Mouse (Mus musculus) liver, embryonic 13.5 days (tissue): Measurements from ENCODE around the gene B4galnt4. TPM values are rescaled to one million over a fixed set of nuclear protein-coding genes. Genes with fewer than 3 reads are reported as not detected.
"Not testable (repeated sequence)": the region's sequence is repeated elsewhere in the genome, so short reads cannot be mapped to it uniquely, and the experiment has no call there.

Source experiments
- ATAC-seq: fragments of 200-750 bp; cut with Nextera tagmentation; 2 replicates; pipeline ENCODE4 v1.8.0; 2017; ENCODE audit warnings: low read depth, mild to moderate bottlenecking, moderate number of reproducible peaks, moderate library complexity
- DNase-seq: peaks from one replicate; pipeline ENCODE4 v3.0.0; 2022
- H3K27ac ChIP-seq: fragments of 300-500 bp; sonication (generic); 2 replicates; pipeline ENCODE4 v1.5.1; 2015; ENCODE audit warnings: moderate library complexity, mild to moderate bottlenecking, inconsistent platforms
- H3K27me3 ChIP-seq: fragments of 300-500 bp; sonication (generic); 2 replicates; pipeline ENCODE4 v1.6.1; 2015; ENCODE audit warnings: mild to moderate bottlenecking, inconsistent platforms
- H3K36me3 ChIP-seq: fragments of 300-500 bp; sonication (generic); 2 replicates; pipeline ENCODE4 v1.6.1; 2015; ENCODE audit warnings: mild to moderate bottlenecking, inconsistent platforms
- H3K4me1 ChIP-seq: fragments of 300-500 bp; sonication (generic); replicated peaks from 2 replicates; pipeline ENCODE4 v1.6.1; 2015; ENCODE audit warnings: inconsistent platforms
- H3K4me2 ChIP-seq: fragments of 300-500 bp; sonication (generic); 2 replicates; pipeline ENCODE4 v1.6.1; 2015; ENCODE audit warnings: inconsistent platforms, mild to moderate bottlenecking, moderate library complexity
- H3K4me3 ChIP-seq: fragments of 300-500 bp; sonication (generic); replicated peaks from 2 replicates; pipeline ENCODE4 v1.5.1; 2015; ENCODE audit warnings: mild to moderate bottlenecking, inconsistent platforms
- H3K9ac ChIP-seq: fragments of 300-500 bp; sonication (generic); 2 replicates; pipeline ENCODE4 v1.6.1; 2015; ENCODE audit warnings: mild to moderate bottlenecking, inconsistent platforms
- H3K9me3 ChIP-seq: fragments of 300-500 bp; sonication (generic); replicated peaks from 2 replicates; pipeline ENCODE4 v1.6.1; 2016; ENCODE audit warnings: inconsistent platforms
- WGBS: fragments of 180-500 bp; shearing (Covaris S2); methylation state at CpG from one replicate; pipeline ENCODE4 v1.1.7; 2015; ENCODE audit not compliant: insufficient replicate concordance; 5-methylcytosine and 5-hydroxymethylcytosine counted together
- polyA plus RNA-seq: library from polyadenylated mRNA; unstranded; fragments of >200 nt; fragmentation: Nextera tagmentation; extraction: Ambion mirVana; gene quantifications from 2 replicates; pipeline ENCODE4 v1.2.1, GENCODE M21; 2015

Gene B4galnt4
- polyA plus RNA-seq, 1 experiment from 2014 or later, result 0.81 TPM

DNA sequence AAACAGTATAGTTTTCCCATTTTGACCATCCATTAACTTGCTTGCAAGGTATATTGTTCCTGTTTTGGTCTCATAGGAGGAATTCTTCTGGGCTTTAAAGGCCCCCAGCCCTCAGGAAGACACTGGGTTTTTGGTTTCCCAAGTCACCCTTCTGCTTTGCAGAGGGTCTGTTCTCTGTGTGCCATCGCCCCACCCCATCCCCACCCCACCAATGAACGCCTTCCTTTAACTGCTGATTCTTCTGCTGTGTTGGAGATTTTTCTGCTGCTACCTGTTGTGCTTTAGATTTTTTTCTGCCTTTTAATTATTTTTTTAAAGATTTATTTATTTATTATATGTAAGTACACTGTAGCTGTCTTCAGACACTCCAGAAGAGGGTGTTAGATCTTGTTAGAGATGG, 32.1 kb upstream of the B4galnt4 start, which contains the start of gene Gm17387:
Gm17387 (plus strand) TSS at position 301 of the 400 bp plus-strand sequence.
- Histone ChIP-seq H3K4me3 (no peak within 1 kb of the TSS), H3K27ac (no peak within 1 kb of the TSS), H3K9ac (no peak within 1 kb of the TSS), H3K9me3 (no peaks in the 10 kb centered on the region), H3K4me2 (no peak within 1 kb of the TSS), H3K4me1 (peaks cover 33% of the 10 kb centered on the region), H3K27me3 (no peaks in the 10 kb centered on the region), H3K36me3 (no peaks in the 10 kb centered on the region)
- ATAC-seq (no peak), DNase-seq (no peak)
- WGBS, result 80% methylated on average over 2 of the region's 2 CpGs

DNA sequence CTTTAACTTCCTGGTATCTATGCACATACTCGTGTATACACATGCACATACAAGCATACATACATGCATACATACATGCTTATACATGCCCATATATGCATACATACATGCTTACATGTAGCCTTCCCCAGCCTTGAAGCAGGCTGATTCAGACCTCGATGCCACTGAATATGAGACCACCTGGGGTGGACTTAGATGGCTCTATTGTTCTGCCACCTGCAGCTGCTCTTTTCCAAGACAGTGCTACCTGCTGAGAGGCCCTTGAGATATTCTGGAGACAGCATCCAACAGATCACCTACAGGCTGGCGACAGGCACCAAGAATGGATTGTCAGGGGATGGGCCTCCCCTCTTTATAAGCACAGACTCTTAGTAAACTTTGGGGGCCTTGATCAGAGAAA, 30.5 kb upstream of the B4galnt4 start:
- ATAC-seq (no peak), DNase-seq (no peak)
- H3K4me3 ChIP-seq, result no peak overlapping the region
- no peaks in the 10 kb centered on the region for H3K36me3 ChIP-seq
- no peaks in the 10 kb centered on the region for H3K9me3 ChIP-seq
- no peak overlapping the region for H3K9ac ChIP-seq
- WGBS, result 54% methylated on average over 3 of the region's 3 CpGs
- no peak overlapping the region for H3K4me2 ChIP-seq
- H3K27ac ChIP-seq, result no peak overlapping the region
- peaks cover 33% of the 10 kb centered on the region for H3K4me1 ChIP-seq
- H3K27me3 ChIP-seq, result no peaks in the 10 kb centered on the region

DNA sequence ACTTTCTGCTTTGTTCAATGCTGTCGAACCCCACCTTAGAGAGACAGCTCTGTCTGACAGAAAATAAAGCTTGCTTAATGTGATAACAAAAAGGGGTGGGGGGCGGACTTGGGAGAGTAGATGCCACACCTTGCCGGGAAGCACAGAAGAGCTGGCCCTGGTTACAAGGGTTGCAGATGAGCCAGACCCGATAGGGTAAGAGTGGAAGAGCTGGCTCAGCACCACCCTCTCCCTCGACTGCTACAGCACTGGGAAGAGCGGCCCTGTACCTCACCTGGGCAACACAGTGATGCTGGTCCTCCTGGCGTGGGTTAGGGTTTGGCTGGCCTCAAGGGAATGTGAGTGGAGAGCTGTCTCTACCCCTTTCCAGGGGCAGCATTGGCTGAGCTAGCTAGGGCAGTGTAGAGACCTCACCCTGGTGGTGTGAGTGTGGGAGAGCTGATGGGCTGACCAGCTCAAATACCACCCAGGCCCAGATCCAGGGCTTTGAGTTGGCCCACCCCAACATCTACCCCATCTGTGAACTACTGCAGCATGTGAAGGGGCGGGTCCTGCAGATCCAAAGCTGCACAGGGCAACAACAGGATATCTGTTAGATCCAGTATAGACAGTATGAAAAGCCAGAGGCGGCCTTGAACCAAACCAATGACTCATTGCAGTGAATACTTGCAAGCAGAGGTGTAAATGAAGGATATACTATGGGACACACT, 28.3 kb upstream of the B4galnt4 start:
- peak; percentile 78 for ATAC-seq
- no peak for DNase-seq
- no peak overlapping the region for H3K9ac ChIP-seq
- H3K27me3 ChIP-seq, result no peaks in the 10 kb centered on the region
- peaks cover 27% of the 10 kb centered on the region for H3K4me1 ChIP-seq
- no peak overlapping the region for H3K4me2 ChIP-seq
- no peaks in the 10 kb centered on the region for H3K36me3 ChIP-seq
- WGBS, result 31% methylated on average over 9 of the region's 9 CpGs
- no peak overlapping the region for H3K4me3 ChIP-seq
- H3K9me3 ChIP-seq, result no peaks in the 10 kb centered on the region
- H3K27ac ChIP-seq, result no peak overlapping the region

DNA sequence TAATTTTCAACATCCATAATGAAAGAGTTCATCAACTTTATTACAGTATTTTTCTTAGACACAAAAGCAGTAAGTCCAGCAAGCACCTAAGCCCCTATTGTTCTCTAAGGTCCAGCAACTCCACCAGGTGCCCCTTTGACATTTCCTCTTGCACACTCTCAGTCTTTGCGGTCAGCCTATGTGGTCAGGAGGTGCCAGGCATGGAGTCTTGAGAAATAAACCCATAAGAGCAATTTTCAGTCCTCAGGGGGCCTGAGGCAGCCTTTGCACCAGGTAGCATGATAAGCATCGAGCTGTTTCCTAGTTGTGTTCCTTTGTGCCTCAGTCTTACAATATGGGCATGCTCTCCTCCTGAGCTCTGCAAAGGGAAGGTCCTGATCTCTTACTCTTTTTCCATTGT, 24.3 kb upstream of the B4galnt4 start:
- WGBS, result 83% methylated on average over 1 of the region's 2 CpGs
- H3K36me3 ChIP-seq, H3K27me3 ChIP-seq, ATAC-seq, H3K9ac ChIP-seq, H3K27ac ChIP-seq, H3K4me2 ChIP-seq, DNase-seq, H3K4me3 ChIP-seq, H3K9me3 ChIP-seq: not testable (repeated sequence)
- H3K4me1 ChIP-seq, result peaks cover 41% of the 10 kb centered on the region

DNA sequence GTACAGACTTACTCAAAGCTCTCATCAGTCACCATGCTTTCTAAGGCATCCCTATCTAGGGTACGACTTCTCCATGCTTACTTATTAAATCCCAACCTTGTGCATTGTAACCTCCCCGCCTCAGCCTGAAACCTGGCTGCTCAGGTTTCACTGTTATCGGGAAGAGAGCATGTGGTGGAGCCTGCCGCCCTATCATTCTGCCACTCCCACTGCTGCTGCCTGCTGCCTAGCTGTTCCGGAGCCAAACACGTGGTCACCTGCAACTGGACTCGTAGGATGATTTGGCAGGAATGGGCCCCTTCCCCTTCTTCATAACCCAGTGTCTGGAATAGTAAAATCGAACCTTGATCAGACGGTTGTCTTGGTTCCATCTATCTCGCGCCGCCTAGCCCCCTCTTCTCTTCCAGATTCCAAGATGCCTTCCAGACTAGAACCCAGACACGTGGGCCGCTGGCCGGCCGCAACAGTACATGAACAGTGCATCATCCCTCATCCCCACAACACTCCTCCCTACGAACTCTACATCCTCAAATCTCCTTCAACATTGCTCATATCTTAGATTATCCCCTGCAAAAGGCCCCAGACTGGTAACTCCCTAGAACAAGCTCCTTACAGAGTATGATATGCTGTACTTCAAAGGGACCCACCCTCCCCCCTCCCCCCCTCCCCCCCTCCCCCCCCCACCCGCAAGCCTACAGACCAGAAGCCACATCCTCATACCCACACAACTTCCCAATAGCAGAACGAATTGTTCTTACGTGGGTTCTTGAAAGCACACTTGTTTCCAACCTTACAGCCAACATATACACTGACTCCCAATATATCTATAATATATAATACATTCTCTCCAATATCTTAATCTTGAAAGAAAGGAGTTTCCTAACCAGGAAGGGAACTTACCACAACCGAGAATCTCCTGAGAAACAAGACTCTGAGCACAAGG, 22.5 kb upstream of the B4galnt4 start:
- no peaks in the 10 kb centered on the region for H3K9me3 ChIP-seq
- DNase-seq, result peak; percentile 51

DNA sequence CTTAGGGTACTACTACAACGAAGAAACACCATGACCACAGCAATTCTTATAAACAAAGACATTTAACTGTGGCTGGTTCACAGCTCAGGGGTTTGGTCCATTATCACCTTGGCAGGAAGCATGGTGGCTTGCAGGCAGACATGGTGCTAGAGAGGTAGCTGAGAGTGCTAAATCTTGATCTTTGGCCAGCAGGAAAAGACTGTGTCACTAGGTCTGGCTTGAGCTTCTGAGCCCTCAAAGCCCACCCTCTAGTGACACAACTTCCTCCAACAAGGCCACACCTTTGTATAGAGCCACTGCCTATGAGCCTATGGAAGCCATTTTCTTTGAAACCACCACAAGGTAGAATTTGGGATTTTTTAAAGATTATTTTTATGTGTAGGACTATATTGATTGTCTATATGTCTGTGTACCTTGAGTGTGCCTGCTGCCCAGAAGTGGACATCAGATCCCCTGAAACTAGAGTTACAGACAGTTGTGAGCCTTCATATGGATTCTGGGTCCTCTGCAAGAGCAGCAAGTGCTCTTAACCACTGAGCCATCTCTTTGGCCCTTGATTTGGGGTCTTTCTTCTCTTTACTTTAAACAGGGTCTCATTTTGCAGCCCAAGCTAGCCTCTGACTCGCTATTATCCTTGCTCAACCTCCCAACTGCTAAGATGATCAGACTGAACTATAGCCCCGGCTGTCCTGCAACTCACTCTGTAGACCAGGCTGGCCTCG, 21.4 kb upstream of the B4galnt4 start:
- Histone ChIP-seq H3K9ac (no peak overlapping the region), H3K4me3 (no peak overlapping the region), H3K36me3 (no peaks in the 10 kb centered on the region), H3K4me1 (peaks cover 52% of the 10 kb centered on the region), H3K27ac (no peak overlapping the region), H3K4me2 (no peak overlapping the region), H3K27me3 (no peaks in the 10 kb centered on the region), H3K9me3 (no peaks in the 10 kb centered on the region)
- no peak for DNase-seq
- 83% methylated on average over 4 of the region's 4 CpGs for WGBS
- ATAC-seq, result no peak

More for the DNA sequence above, 22.5 kb upstream of the B4galnt4 start:
- H3K4me2 ChIP-seq, result peak overlapping the region; percentile 25
- H3K4me1 ChIP-seq, result peaks cover 42% of the 10 kb centered on the region
- H3K27ac ChIP-seq, result no peak overlapping the region
- no peaks in the 10 kb centered on the region for H3K27me3 ChIP-seq
- no peak overlapping the region for H3K4me3 ChIP-seq
- WGBS, result 38% methylated on average over 20 of the region's 21 CpGs
- ATAC-seq, result peak; percentile 64
- no peaks in the 10 kb centered on the region for H3K36me3 ChIP-seq
- no peak overlapping the region for H3K9ac ChIP-seq

DNA sequence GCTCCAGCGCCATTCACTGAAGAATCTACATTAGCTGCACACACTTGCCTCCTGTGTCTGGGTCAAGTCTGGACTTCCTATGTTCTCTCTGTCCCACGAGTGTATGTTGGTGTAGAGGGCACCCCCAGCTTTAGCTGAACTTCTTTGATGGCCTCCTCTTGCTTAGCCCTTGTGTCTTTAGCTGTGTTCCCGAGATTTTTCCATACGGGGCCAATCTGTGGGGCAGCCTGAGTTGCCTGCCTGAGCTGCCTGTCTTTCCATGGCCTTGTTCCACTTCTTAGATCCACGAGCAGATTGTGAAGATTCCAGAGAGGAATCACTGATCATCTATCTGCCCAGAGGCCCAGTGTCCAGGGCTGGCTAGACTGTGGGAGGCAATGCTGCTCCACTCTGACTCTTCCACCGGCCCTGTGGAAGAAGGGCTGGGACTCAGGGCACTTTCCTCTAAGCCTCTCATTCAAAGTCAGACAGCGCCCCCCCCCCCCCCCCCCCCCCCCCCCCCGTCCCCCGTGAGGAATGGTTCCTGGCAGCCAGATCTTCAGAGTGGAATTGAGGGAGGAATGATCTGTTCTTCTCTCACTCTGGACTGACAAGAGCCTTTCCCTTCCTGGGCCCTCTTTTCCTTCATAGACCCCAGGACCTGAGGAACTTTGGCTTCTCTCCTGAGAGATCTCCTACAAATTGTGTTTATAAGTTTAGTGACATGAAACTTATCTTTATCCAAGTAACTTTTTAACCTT, 19.9 kb upstream of the B4galnt4 start:
- no peak overlapping the region for H3K9ac ChIP-seq
- H3K4me2 ChIP-seq, result no peak overlapping the region
- 61% methylated on average over 6 of the region's 9 CpGs for WGBS
- DNase-seq (no peak), ATAC-seq (no peak)
- H3K4me3 ChIP-seq, result no peak overlapping the region
- H3K9me3 ChIP-seq, result no peaks in the 10 kb centered on the region
- H3K4me1 ChIP-seq, result peaks cover 62% of the 10 kb centered on the region
- H3K27me3 ChIP-seq, result no peaks in the 10 kb centered on the region
- H3K36me3 ChIP-seq, result no peaks in the 10 kb centered on the region
- peak overlapping the region; percentile 66 for H3K27ac ChIP-seq

DNA sequence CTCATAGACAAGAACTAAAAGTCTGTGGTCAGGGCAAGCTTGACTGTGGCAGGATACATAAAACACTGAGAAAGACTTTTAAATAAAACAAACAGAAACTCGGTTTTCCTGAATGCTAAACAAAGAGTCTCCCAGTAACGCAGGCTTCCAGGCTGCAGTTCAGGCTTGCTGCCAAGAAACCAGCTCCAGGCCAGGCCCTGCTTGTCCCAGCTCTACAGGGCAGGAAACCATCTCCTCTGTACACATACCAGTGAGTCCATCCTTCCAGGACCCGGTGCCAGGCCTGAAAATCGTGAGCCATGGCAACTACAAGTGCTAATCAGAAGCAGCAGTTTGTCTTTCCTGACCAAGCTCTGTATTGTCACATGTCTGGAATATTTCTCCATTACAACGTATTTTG, 19.2 kb upstream of the B4galnt4 start:
- Histone ChIP-seq H3K9ac (no peak overlapping the region), H3K4me3 (no peak overlapping the region), H3K4me1 (peaks cover 68% of the 10 kb centered on the region), H3K4me2 (no peak overlapping the region), H3K9me3 (no peaks in the 10 kb centered on the region), H3K27ac (peak overlapping the region; percentile 66), H3K36me3 (no peaks in the 10 kb centered on the region), H3K27me3 (no peaks in the 10 kb centered on the region)
- 35% methylated on average over 5 of the region's 5 CpGs for WGBS
- DNase-seq (no peak), ATAC-seq (no peak)

DNA sequence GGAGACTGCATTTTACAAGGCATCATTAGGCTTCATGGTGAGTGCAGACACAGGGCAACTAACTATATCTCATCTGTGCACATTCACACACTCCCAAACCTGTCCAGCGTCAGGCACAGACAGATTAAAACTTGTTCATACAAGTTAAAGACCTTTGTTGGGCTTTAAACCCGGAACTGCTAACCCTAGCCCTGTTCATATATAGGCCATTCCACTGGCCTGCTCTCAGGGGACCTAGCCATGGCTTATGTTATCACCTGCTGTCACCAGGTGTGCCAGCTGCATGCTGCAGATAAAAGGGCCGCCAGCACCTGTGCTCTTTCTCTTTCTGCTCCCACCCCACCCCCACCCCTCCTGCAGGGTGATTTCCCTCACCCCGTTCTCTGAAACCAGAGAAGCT, 18.4 kb upstream of the B4galnt4 start:
- WGBS, result 12% methylated on average over 4 of the region's 4 CpGs
- Histone ChIP-seq H3K4me2 (peak overlapping the region; percentile 38; the same call in 1 of the 2 replicates), H3K27me3 (no peaks in the 10 kb centered on the region), H3K4me3 (no peak overlapping the region), H3K27ac (peak overlapping the region; percentile 79), H3K36me3 (no peaks in the 10 kb centered on the region), H3K9ac (peak overlapping the region; percentile 0; the same call in 1 of the 2 replicates), H3K4me1 (peaks cover 75% of the 10 kb centered on the region), H3K9me3 (no peaks in the 10 kb centered on the region)
- ATAC-seq (peak; percentile 78), DNase-seq (peak; percentile 42)

DNA sequence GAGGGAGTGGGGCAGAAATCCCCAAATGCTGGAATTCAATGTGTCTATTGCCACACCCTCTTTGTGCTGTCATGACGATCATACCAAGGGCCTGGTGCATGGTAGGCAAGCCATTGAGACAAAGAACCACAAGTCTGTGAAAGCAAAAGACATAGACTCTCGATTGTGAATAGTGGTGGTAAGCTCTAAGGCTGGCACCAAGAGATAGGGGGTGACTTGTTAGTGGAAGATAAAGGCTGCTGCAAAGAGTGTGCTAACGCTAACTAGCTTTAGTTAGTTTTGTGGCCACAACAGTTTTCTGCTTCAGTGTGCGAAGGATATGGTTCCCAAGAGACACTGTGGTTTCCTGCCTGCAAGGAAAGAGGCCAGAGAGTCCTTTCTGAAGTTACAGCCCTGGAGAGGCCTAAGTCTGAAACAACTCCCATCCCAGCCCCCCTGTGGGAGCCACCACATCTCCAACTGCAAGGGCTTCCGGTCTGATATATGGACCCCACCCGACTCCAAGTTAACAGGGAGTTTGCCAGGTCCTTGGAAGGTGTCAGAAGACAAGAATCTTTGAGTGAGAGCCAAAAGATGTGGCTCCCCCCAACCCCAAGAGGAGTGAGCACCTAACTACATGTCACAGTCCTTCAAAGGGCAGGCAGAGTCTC, 13.8 kb upstream of the B4galnt4 start:
- Histone ChIP-seq H3K9ac (peak overlapping the region; percentile 38), H3K27me3 (no peaks in the 10 kb centered on the region), H3K36me3 (no peaks in the 10 kb centered on the region), H3K27ac (peak overlapping the region; percentile 86), H3K4me1 (peaks cover 61% of the 10 kb centered on the region), H3K9me3 (no peaks in the 10 kb centered on the region), H3K4me3 (peak overlapping the region; percentile 51; the same call in 1 of the 2 replicates), H3K4me2 (peak overlapping the region; percentile 83)
- ATAC-seq, result peak; percentile 73
- DNase-seq, result peak; percentile 54
- WGBS, result 15% methylated on average over 6 of the region's 6 CpGs
